Mouse (Mus musculus) Patski (cell line): ENCODE measurements at regions not wholly inside any gene's neighbourhood (a gene's known extent, or its start where the extent isn't known, plus 50 kb on each side); places are given as distances from the start of the nearest gene placed in this dataset.

Experiments
- ATAC-seq: fragments of 100-300 bp; one replicate; pipeline ENCODE4 v1.8.0; 2021
- CTCF ChIA-PET: fragments of 350-600 bp; sonication (Branson Sonifier 250); formaldehyde crosslinking; loops from one replicate; lab custom pipeline; 2022; ENCODE audit warnings: inconsistent platforms; lab: Charles Lee
- POLR2A ChIA-PET: fragments of 350-600 bp; sonication (Branson Sonifier 250); formaldehyde crosslinking; loops from one replicate; lab custom pipeline; 2022; ENCODE audit warnings: antibody characterized with exemption, inconsistent platforms; lab: Charles Lee
- DNase-seq: peaks from one replicate; pipeline ENCODE4 v3.0.0-alpha.2; 2011; ENCODE audit warnings: low read depth, low spot score
- H3K27me3 ChIP-seq: fragments of 371-371 bp; one replicate; pipeline ENCODE4 v1.5.1; 2021
- CTCF ChIP-seq: fragments of 100-300 bp; IDR thresholded peaks from one replicate; pipeline ENCODE4 v1.5.1; 2021
- in situ Hi-C: fragments of 300-500 bp; cut with MboI; formaldehyde crosslinking; loops from 3 replicates; pipeline ENCODE4 v1.11.1; 2018; ENCODE audit warnings: low pct_unique_long_range_greater_than_20kb, mixed read lengths

DNA sequence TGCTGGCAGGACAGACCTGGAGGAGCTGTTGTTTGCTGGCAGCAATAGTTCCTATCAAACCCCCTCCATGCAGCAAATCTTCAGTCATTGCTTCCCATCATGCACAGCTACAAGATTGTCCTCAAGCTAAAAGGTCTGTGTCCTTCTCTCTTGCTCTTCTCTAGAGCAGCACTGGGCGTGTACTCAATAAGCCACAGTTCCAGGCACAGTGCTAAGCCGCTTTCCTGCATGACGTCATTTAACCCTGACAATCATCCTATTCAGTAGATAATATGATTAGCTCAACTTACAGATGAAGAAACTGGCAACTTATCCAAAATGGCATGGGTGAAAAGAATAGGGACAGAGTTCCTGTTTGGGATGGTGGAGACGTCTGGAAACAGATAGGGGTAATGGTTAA, 471.9 kb downstream of the Prss52 start:
- H3K27me3 ChIP-seq = peaks cover 25% of the 10 kb centered on the region
- TF ChIP-seq CTCF = no peak
- DNase-seq = no peak
- in situ Hi-C loops = loop anchor here (25.0 kb wide), 1 partner anchor 739 kb away; no protein-coding TSS in a partner anchor
- ATAC-seq = no peak
- ChIA-PET POLR2A (no interaction called here), CTCF (no interaction called here)

DNA sequence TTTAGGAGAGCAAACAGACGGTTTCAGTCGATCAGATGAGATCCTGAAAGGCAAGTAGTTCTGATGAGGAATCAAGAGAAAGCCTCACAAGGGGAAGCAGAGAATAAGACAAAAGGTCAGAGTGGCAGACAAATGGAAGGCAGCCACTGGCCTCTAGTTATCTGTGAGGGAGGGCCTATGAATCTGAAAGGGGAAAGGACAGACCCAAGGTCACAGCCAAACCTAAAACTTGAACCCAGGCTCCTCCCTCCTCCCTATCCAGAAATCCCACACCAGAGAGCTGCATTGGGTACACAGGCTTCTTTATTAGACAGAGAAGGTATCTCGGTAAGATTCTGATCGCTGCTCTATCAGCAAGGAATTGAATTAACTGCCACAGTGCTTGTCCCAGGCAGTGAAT, 476.0 kb downstream of the Prss52 start:
- no peak for TF ChIP-seq CTCF
- DNase-seq (no peak), ATAC-seq (no peak)
- POLR2A ChIA-PET = no interaction called here
- peaks cover 54% of the 10 kb centered on the region for H3K27me3 ChIP-seq
- CTCF ChIA-PET = no interaction called here
- in situ Hi-C loops = loop anchor here (25.0 kb wide), 1 partner anchor 743 kb away; no protein-coding TSS in a partner anchor

DNA sequence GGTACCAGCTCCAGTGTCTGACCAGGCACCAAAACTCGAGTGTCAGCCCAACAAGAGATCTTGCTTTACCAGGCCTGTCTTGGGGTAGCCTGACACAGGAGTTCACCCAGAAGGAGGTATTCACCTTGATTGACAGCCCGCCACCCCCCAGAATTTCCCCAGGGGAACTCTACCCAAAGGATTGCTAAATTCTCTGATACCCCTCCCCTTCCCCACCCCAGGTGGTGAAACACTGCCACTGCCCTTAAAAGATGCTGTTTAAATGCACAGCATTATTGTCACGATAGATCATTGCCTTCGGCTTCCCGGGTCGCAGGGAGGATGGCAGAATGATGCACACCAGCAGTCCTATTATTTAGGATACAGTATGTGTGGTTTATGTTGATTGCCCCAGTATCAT, 476.8 kb downstream of the Prss52 start:
- peaks cover 56% of the 10 kb centered on the region for H3K27me3 ChIP-seq
- ChIA-PET POLR2A (no interaction called here), CTCF (no interaction called here)
- ATAC-seq (no peak), DNase-seq (no peak)
- no peak for TF ChIP-seq CTCF
- in situ Hi-C loops = loop anchor here (25.0 kb wide), 1 partner anchor 744 kb away; no protein-coding TSS in a partner anchor

DNA sequence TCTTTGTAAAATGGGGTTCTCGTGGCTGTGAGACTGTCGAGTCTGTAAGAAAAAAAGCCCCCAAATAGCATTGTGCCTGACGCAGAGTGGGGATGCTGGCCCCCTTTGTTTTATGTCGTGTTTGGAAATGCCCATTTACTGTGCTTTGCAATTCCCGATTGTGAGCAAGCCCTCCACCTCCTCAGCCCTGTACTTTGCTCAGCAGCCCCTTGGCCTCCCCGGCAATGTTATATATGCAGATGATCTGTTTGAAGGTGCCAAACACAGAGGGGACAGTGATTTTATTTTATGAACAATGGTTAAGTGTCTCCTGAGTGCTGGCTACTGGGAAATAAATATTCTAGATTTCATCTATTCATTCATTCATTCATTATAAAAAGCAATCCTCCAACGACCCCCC, 477.6 kb downstream of the Prss52 start:
- peaks cover 58% of the 10 kb centered on the region for H3K27me3 ChIP-seq
- CTCF ChIA-PET = no interaction called here
- no peak for TF ChIP-seq CTCF
- POLR2A ChIA-PET = no interaction called here
- ATAC-seq = no peak
- in situ Hi-C loops = loop anchor here (25.0 kb wide), 1 partner anchor 744 kb away; no protein-coding TSS in a partner anchor
- DNase-seq = no peak

DNA sequence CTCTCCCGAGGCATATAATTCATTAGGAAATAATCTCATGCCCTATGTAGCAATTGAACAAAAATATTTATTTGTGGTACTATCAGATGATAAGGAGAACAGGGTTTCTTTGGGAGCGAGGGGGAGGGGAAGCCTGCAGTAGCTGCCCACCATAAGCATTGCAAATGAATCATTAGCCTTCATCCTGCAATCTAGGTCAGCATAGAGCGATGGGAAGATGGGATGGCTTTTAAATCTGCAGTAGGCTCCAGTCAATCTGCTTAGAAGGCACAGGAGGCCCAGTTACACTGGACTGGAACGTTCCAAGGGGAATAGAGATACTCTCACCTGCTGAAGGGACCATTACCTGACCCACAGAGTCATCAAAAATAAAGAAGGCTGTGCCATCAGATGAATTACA, 478.7 kb downstream of the Prss52 start:
- CTCF ChIA-PET = no interaction called here
- DNase-seq (no peak), ATAC-seq (no peak)
- POLR2A ChIA-PET = no interaction called here
- peaks cover 67% of the 10 kb centered on the region for H3K27me3 ChIP-seq
- in situ Hi-C loops = loop anchor here (25.0 kb wide), 1 partner anchor 746 kb away; no protein-coding TSS in a partner anchor
- TF ChIP-seq CTCF = no peak

DNA sequence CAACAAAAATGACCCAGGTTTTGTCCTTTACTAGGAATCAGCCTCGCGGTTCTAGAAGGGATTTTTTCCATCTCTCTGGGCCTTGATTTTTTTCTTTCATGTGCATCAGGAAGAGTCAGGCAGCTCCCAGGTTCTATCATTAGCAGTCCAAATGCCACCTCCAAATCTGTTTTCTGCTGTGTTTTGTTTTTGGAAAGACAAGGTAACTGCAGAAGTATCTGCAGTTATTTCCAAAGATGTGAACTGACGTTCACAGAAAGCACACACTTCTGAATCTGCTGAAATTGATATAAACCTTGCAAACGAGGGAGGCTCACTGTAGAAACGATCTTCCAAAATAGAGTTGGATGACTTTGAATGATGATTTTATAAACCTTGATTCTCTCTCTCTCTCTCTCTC, 480.1 kb downstream of the Prss52 start:
- POLR2A ChIA-PET = no interaction called here
- no peak for ATAC-seq

DNA sequence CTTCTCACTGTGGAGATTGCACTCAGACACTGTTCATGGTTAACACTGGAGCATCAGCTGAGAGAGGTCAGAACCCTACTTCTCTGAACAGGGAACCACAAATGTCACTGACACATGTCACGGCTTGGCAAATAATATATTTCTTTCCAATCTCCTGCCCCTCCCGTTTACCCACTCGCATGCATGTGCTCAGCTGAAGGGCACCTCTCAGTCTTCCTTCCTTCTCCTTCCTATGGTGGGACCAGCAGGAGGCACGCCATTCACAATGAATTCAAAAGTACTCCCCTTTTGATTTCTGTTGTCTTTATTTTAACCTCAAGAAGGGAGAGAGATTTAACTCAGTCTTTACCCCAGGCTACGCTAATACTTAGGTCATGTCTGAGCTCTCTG, 481.0 kb downstream of the Prss52 start:
- DNase-seq (no peak), ATAC-seq (no peak)
- ChIA-PET CTCF (no interaction called here), POLR2A (no interaction called here)
- no peak for TF ChIP-seq CTCF
- in situ Hi-C loops = loop anchor here (25.0 kb wide), 1 partner anchor 748 kb away; no protein-coding TSS in a partner anchor
- H3K27me3 ChIP-seq = peaks cover 71% of the 10 kb centered on the region

More for the DNA sequence above, 480.1 kb downstream of the Prss52 start:
- H3K27me3 ChIP-seq = peaks cover 67% of the 10 kb centered on the region
- in situ Hi-C loops = loop anchor here (25.0 kb wide), 1 partner anchor 747 kb away; no protein-coding TSS in a partner anchor
- CTCF ChIA-PET = no interaction called here
- DNase-seq = no peak
- no peak for TF ChIP-seq CTCF

DNA sequence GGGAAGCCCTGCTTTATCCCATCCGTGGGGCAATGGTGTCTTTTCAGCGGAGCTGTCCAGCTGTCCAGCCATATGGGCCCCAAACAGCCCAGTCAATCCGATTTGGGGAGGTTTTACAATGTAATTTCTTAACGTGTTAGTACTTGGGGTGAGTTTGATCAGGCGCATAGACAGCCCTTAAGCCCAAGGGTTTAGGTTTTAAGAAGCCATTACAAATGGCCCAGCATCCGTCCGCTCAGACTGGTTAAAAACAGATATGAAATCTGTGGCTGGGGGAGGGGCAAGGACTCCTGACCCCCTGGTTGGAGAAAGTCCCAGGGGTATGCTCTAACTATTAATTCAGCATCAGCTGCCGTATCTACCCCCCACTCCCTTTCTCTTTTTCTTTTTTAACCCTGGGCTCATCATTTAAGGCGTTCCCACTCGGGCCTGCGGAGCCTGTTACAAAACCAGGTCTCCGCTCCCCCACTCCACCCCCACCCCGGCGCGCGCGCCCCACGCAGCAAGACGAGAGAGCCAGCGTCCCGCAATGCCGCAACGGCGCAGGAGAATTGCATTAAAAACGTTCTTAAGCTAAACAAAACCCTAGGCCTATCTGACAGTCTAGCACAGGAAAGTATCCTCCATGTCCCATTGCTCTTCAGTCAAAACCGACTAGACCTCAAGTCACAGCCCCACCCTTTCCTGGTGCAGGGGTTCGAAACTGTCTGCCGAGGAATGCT, 481.5 kb downstream of the Prss52 start:
- POLR2A ChIA-PET = no interaction called here
- peaks cover 77% of the 10 kb centered on the region for H3K27me3 ChIP-seq
- no peak for ATAC-seq
- CTCF ChIA-PET = no interaction called here
- TF ChIP-seq CTCF = no peak
- no peak for DNase-seq
- in situ Hi-C loops = loop anchor here (25.0 kb wide), 1 partner anchor 748 kb away; no protein-coding TSS in a partner anchor

DNA sequence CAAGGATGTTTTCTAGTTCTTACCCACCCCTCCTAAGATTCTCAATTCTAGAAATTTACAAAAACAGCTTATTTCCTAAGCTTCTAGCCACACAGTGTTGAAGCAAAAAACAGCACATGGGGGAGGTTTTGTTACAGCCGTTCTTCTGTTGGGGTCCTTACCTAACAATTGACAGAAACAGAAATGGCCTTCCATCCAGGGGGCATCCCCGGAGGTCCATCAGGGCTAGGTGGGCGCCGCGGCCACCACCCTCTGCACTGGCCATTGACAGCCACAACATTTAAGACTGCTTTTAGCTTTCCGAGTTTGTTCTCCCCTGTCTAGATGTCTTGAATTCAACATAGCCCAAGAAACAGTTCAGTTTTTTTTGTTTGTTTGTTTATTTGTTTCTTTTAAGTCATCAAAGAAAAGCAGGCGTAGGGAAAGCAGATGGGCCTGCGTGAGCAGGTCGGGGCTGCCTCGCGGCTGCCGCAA, 482.3 kb downstream of the Prss52 start:
- CTCF ChIA-PET = no interaction called here
- no peak for TF ChIP-seq CTCF
- ATAC-seq (no peak), DNase-seq (no peak)
- POLR2A ChIA-PET = no interaction called here
- in situ Hi-C loops = loop anchor here (25.0 kb wide), 1 partner anchor 749 kb away; no protein-coding TSS in a partner anchor
- H3K27me3 ChIP-seq = peaks cover 82% of the 10 kb centered on the region

DNA sequence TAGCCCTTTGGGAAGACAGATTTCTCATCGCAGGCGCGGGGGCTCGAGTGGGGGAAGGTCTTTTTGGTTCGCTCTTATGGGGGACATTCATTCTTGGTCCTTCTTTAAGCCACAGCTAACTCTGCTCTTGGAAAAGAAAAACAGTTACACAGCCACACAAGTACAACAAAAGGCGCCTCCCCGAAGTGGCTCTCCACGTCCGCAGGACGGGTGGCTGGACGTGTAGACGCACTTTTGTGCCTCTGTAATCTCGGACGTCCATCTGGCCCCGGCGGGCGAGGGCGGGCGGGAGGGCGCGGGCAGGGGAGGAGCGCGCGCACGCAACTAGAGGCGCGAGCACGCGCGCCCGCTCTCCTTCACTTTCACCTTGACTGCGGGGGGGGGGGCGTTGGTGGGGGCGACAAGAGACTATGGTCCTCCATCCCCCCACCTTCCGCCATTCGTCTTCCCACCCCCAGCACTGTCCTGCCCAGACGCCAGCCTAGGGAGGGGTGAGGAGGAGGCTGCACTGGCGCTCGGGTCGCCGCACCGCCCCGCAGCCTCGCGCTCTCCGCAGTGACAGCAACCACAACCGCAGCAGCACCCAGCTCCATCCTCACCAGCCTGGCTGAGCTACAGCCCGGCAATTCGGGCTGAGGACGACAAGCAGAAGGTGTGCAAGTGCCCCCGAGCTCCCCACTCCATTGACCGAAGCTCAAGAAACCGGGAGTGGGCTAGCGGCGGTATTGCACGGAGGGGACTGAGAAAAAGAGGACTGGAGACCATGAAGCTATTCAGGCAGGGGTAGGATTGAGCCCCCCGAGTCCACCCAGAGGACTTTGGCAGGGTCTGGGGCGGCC, 483.0 kb downstream of the Prss52 start:
- POLR2A ChIA-PET = no interaction called here
- peaks cover 81% of the 10 kb centered on the region for H3K27me3 ChIP-seq
- TF ChIP-seq CTCF = no peak
- CTCF ChIA-PET = no interaction called here
- DNase-seq = no peak
- ATAC-seq = no peak
- in situ Hi-C loops = loop anchor here (25.0 kb wide), 1 partner anchor 750 kb away; no protein-coding TSS in a partner anchor
